Mouse (Mus musculus) hindbrain, embryonic 15.5 days (tissue): Measurements from ENCODE around the gene Nova2. TPM values are rescaled to one million over a fixed set of nuclear protein-coding genes. Genes with fewer than 3 reads are reported as not detected.

Experiments used
- ATAC-seq: fragments of 200-750 bp; cut with Nextera tagmentation; 2 replicates; pipeline ENCODE4 v1.8.0; 2017; ENCODE audit warnings: low read depth, moderate number of reproducible peaks, moderate TSS enrichment; ENCODE audit not compliant: low FRiP score
- H3K27ac ChIP-seq: fragments of 300-500 bp; sonication (generic); replicated peaks from 2 replicates; pipeline ENCODE4 v1.5.1; 2015; ENCODE audit warnings: mild to moderate bottlenecking, inconsistent platforms
- H3K27me3 ChIP-seq: fragments of 300-500 bp; sonication (generic); 2 replicates; pipeline ENCODE4 v1.6.1; 2015; ENCODE audit warnings: control low read depth, inconsistent platforms
- H3K36me3 ChIP-seq: fragments of 300-500 bp; sonication (generic); 2 replicates; pipeline ENCODE4 v1.6.1; 2015; ENCODE audit warnings: control low read depth, inconsistent platforms
- H3K4me1 ChIP-seq: fragments of 300-500 bp; sonication (generic); replicated peaks from 2 replicates; pipeline ENCODE4 v1.6.1; 2015; ENCODE audit warnings: control low read depth, inconsistent platforms
- H3K4me2 ChIP-seq: fragments of 300-500 bp; sonication (generic); 2 replicates; pipeline ENCODE4 v1.6.1; 2015; ENCODE audit warnings: moderate library complexity, mild to moderate bottlenecking, inconsistent platforms
- H3K4me3 ChIP-seq: fragments of 300-500 bp; sonication (generic); 2 replicates; pipeline ENCODE4 v1.5.1; 2015; ENCODE audit warnings: mild to moderate bottlenecking, inconsistent platforms
- H3K9ac ChIP-seq: fragments of 300-500 bp; sonication (generic); 2 replicates; pipeline ENCODE4 v1.6.1; 2015; ENCODE audit warnings: inconsistent platforms
- H3K9me3 ChIP-seq: fragments of 300-500 bp; sonication (generic); 2 replicates; pipeline ENCODE4 v1.6.1; 2016; ENCODE audit warnings: control low read depth, inconsistent platforms
- whole genome bisulfite sequencing: fragments of 180-500 bp; shearing (Covaris S2); methylation state at CpG from one replicate; pipeline ENCODE4 v1.1.7; 2015; 5-methylcytosine and 5-hydroxymethylcytosine counted together
- polyA plus RNA-seq: library from polyadenylated mRNA; unstranded; fragments of >200 nt; fragmentation: Nextera tagmentation; extraction: Ambion mirVana; gene quantifications from 2 replicates; pipeline ENCODE4 v1.2.1, GENCODE M21; 2015

Nova2 gene
- polyA plus RNA-seq, 1 experiment from 2014 or later = 12.5 TPM

- Histone ChIP-seq H3K27ac (peak overlapping the region; percentile 96), H3K9ac (peak overlapping the region; percentile 100), H3K4me1 (peaks cover 75% of the 10 kb centered on the region), H3K9me3 (no peaks in the 10 kb centered on the region), H3K27me3 (no peaks in the 10 kb centered on the region), H3K4me2 (peak overlapping the region; percentile 74), H3K36me3 (no peaks in the 10 kb centered on the region), H3K4me3 (peak overlapping the region; percentile 95)
- 34% methylated on average over 6 of the region's 6 CpGs for WGBS
- ATAC-seq = peak; percentile 9
These were observed 1.2 kb downstream of the Nova2 start for GRCm38 (mm10) chr7:18926911-18927310.

DNA sequence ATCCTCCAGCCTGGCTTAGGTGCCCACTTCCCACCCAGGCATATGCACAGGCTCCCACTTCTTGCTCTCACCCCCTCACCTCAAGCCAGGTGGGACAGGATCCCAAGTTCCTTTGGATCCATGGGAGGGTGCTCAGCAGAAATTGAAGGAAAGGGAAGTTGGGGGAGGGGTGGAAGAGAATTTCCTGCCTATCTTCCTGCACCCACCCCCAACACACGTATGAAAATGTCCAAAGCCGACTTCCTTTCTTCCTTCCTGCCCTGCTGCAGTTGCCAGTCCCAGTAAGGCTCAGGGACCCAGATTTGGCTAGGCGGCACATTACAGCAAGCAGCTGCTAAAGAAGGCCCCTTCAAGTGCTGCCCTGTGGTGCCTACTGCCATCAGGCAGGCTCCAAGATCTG is 2.1 kb downstream of the Nova2 start:
- no peaks in the 10 kb centered on the region for H3K9me3 ChIP-seq
- ATAC-seq = no peak
- H3K27ac ChIP-seq = peak overlapping the region; percentile 96
- H3K36me3 ChIP-seq = no peaks in the 10 kb centered on the region
- 24% methylated on average over 3 of the region's 3 CpGs for WGBS
- no peaks in the 10 kb centered on the region for H3K27me3 ChIP-seq
- H3K4me3 ChIP-seq = peak overlapping the region; percentile 95
- H3K4me2 ChIP-seq = peak overlapping the region; percentile 74
- H3K4me1 ChIP-seq = peaks cover 74% of the 10 kb centered on the region
- peak overlapping the region; percentile 100 for H3K9ac ChIP-seq

- Histone ChIP-seq H3K9ac (no peak overlapping the region; the same call in 1 of the 2 replicates), H3K4me3 (no peak overlapping the region), H3K4me2 (peak overlapping the region; percentile 19), H3K4me1 (peaks cover 53% of the 10 kb centered on the region), H3K9me3 (no peaks in the 10 kb centered on the region), H3K36me3 (peaks cover 21% of the 10 kb centered on the region), H3K27ac (peak overlapping the region; percentile 73), H3K27me3 (no peaks in the 10 kb centered on the region)
- ATAC-seq = peak; percentile 65
- WGBS = 21% methylated on average over 1 of the region's 1 CpGs
These were observed 16.7 kb downstream of the Nova2 start for GRCm38 (mm10) chr7:18942376-18942775.

GRCm38 (mm10) chr7:18942815-18943214 is 17.1 kb downstream of the Nova2 start:
- H3K36me3 ChIP-seq = peaks cover 24% of the 10 kb centered on the region
- WGBS = 34% methylated on average over 9 of the region's 9 CpGs
- H3K4me2 ChIP-seq = no peak overlapping the region
- peaks cover 52% of the 10 kb centered on the region for H3K4me1 ChIP-seq
- peak overlapping the region; percentile 73 for H3K27ac ChIP-seq
- no peak for ATAC-seq
- no peak overlapping the region for H3K9ac ChIP-seq
- no peaks in the 10 kb centered on the region for H3K9me3 ChIP-seq
- no peak overlapping the region for H3K4me3 ChIP-seq
- H3K27me3 ChIP-seq = no peaks in the 10 kb centered on the region

DNA sequence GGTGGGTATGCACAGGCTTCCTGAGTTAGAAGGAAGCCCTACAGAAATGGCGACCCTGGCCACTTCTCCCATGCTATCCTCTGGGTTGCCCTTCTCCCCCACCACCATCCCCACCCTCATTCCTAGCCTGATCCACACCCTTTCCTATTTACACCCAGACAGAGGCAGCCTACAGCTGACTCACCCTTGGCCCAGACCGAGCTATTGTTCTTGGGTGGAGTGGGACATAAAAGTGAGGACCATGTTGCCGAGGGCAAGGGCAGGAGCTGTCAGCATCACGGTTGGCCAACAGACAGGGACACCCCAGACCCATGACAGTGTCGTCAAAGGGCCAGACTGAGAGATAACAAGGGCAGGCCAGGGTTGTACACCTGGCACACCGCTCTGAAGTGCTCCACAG is 22.5 kb downstream of the Nova2 start:
- no peak for ATAC-seq
- no peaks in the 10 kb centered on the region for H3K27me3 ChIP-seq
- H3K27ac ChIP-seq = peak overlapping the region; percentile 83
- H3K4me1 ChIP-seq = peaks cover 45% of the 10 kb centered on the region
- no peaks in the 10 kb centered on the region for H3K9me3 ChIP-seq
- no peak overlapping the region for H3K4me2 ChIP-seq
- no peak overlapping the region for H3K4me3 ChIP-seq
- peaks cover 39% of the 10 kb centered on the region for H3K36me3 ChIP-seq
- 28% methylated on average over 6 of the region's 6 CpGs for WGBS
- H3K9ac ChIP-seq = no peak overlapping the region

DNA sequence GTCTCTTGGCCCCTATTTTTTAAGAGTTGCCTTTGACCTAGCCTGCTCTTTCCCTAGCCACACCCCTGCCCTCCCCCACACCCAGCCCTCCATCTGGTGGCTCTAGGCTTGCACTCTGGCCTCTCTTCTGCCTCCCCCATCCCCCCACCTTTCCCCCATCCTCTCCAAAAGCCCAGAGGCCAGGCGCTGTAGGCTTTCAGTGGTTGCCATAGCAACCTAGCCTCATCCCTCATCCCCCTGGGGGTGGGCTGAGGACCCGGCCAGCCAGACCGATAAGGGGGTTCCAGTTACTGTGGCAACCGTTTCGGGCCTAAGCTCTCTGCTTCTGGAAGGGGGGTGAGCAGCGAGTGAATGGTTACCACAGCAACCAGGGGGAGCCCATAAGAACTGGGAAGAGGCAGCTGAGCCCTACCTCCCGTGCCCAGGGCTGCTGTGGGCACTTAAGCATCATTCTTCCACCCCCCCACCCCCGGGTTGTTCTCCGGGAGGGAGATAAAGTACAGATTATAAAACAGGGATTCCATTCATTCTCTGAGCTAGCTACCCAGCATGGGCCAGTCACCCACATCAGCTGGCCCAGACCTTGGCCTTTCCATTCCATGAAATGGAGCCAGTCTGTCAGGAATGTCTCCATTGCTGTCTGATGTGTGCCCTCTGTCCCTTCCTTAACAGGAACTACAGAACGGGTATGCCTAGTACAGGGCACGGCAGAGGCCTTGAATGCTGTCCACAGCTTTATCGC is 24.3 kb downstream of the Nova2 start:
- 10% methylated on average over 12 of the region's 12 CpGs for WGBS
- H3K9me3 ChIP-seq = no peaks in the 10 kb centered on the region
- peak; percentile 88 for ATAC-seq
- H3K9ac ChIP-seq = peak overlapping the region; percentile 10; the same call in 1 of the 2 replicates
- no peaks in the 10 kb centered on the region for H3K27me3 ChIP-seq
- H3K4me3 ChIP-seq = no peak overlapping the region
- H3K4me1 ChIP-seq = peaks cover 39% of the 10 kb centered on the region
- H3K36me3 ChIP-seq = peaks cover 42% of the 10 kb centered on the region
- H3K27ac ChIP-seq = peak overlapping the region; percentile 83
- peak overlapping the region; percentile 39 for H3K4me2 ChIP-seq

DNA sequence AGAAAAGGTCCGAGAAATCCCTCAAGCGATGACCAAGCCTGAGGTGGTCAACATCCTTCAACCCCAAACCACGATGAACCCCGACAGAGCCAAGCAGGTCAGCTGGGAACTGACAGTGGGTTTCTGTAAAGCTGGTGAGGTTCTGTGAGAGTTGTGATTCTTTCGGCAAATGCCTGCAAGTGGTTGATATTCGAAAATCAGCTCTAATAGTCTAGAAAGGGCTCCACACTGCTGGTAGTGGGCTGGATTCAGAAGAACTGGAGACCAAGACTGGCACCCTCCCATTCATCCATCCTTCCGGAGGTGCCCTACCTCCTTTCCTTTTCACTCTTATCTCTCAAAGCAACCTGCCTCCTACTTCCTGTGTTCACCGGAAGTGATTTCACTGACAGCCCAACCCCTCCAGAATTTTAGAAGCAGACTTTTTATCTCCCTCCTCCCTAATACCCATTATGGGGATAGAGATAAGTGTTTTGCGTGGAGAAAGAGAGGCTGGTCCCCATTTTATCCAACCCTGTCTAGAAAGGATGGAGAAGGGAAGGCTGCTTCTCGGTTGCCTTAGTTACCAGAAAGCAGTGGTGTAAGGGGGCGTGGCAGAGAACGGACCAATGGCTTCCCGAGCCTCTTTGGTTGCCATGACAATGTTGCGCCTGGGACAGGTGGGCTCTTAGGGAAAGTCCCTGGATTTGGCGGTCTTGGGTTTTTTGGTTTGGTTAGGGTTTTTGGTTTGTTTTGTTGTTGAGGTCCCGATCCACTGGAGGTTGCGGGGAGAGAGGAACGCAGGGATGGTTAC is 25.0 kb downstream of the Nova2 start:
- no peak overlapping the region for H3K9ac ChIP-seq

GRCm38 (mm10) chr7:18951397-18951796 is 25.7 kb downstream of the Nova2 start:
- Histone ChIP-seq H3K4me2 (peak overlapping the region; percentile 39; the same call in 1 of the 2 replicates), H3K4me1 (peaks cover 39% of the 10 kb centered on the region), H3K9me3 (no peaks in the 10 kb centered on the region), H3K27me3 (no peaks in the 10 kb centered on the region), H3K9ac (no peak overlapping the region), H3K27ac (no peak overlapping the region), H3K36me3 (peaks cover 37% of the 10 kb centered on the region), H3K4me3 (no peak overlapping the region)
- 24% methylated on average over 15 of the region's 15 CpGs for WGBS
- no peak for ATAC-seq

More for the DNA sequence above, 25.0 kb downstream of the Nova2 start:
- 15% methylated on average over 18 of the region's 18 CpGs for WGBS
- peak overlapping the region; percentile 83 for H3K27ac ChIP-seq
- H3K4me1 ChIP-seq = peaks cover 39% of the 10 kb centered on the region
- H3K36me3 ChIP-seq = peaks cover 39% of the 10 kb centered on the region
- peak overlapping the region; percentile 39 for H3K4me2 ChIP-seq
- 0 out of 2 replicates have a peak overlapping the region, but pooled peaks have one; percentile 2 for H3K4me3 ChIP-seq
- H3K27me3 ChIP-seq = no peaks in the 10 kb centered on the region
- ATAC-seq = peak; percentile 12; the same call in 1 of the 2 replicates
- no peaks in the 10 kb centered on the region for H3K9me3 ChIP-seq

- ATAC-seq = peak; percentile 55
- peaks cover 40% of the 10 kb centered on the region for H3K4me1 ChIP-seq
- 2% methylated on average over 98 of the region's 107 CpGs for WGBS
These were observed 32.1 kb downstream of the Nova2 start for GRCm38 (mm10) chr7:18957569-18958383.

GRCm38 (mm10) chr7:18958384-18958766 is 32.7 kb downstream of the Nova2 start:
- no peaks in the 10 kb centered on the region for H3K9me3 ChIP-seq
- peaks cover 7% of the 10 kb centered on the region; the same call in 1 of the 2 replicates for H3K36me3 ChIP-seq
- H3K4me2 ChIP-seq = peak overlapping the region; percentile 57
- H3K4me1 ChIP-seq = peaks cover 46% of the 10 kb centered on the region
- H3K27ac ChIP-seq = peak overlapping the region; percentile 69; the same call in 1 of the 2 replicates
- H3K4me3 ChIP-seq = peak overlapping the region; percentile 29
- no peaks in the 10 kb centered on the region for H3K27me3 ChIP-seq
- 14% methylated on average over 11 of the region's 21 CpGs for WGBS
- H3K9ac ChIP-seq = 0 out of 2 replicates have a peak overlapping the region, but pooled peaks have one; percentile 2
- peak; percentile 1; the same call in 1 of the 2 replicates for ATAC-seq

More at GRCm38 (mm10) chr7:18957569-18958383, 32.1 kb downstream of the Nova2 start:
- Histone ChIP-seq H3K27me3 (no peaks in the 10 kb centered on the region), H3K9ac (peak overlapping the region; percentile 2; the same call in 1 of the 2 replicates), H3K27ac (peak overlapping the region; percentile 69), H3K4me2 (peak overlapping the region; percentile 57), H3K4me3 (peak overlapping the region; percentile 29), H3K9me3 (no peaks in the 10 kb centered on the region), H3K36me3 (peaks cover 10% of the 10 kb centered on the region; the same call in 1 of the 2 replicates)

DNA sequence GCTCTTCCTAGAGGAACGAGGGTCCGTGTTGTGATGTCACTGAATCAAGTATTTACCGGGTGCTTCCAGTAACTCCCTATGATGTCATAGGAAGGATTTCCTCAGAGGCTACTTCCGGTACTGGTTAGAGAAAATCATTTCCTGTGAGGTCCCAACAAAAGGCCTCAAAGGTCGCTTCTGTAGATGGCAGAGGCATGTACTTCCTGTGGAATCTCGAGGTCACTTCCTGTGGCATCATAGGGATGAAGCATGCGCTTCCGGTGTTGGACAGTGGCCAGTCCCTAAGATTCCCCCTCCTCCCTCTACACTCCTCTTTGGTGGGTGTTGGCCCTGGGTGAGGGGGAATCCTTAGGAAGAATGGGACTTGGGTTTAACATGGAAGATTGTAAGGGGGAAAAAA is 33.8 kb downstream of the Nova2 start:
- no peak for ATAC-seq
- H3K36me3 ChIP-seq = no peaks in the 10 kb centered on the region
- no peak overlapping the region for H3K9ac ChIP-seq
- H3K4me3 ChIP-seq = no peak overlapping the region
- no peak overlapping the region for H3K4me2 ChIP-seq
- peaks cover 55% of the 10 kb centered on the region for H3K4me1 ChIP-seq
- WGBS = 60% methylated on average over 8 of the region's 8 CpGs
- no peaks in the 10 kb centered on the region for H3K27me3 ChIP-seq
- no peaks in the 10 kb centered on the region for H3K9me3 ChIP-seq
- H3K27ac ChIP-seq = no peak overlapping the region
